In genomic region chr12:35846905-35847610, GRCm38 (mm10) we compare ENCODE assay signal across 10 mouse cellular contexts.
A peak's percentile ranks its signal among the peaks of the same experiment; 100 is the strongest.
DNase-seq lines count a peak whose midpoint lies in the region; ATAC-seq and TF ChIP-seq lines count a peak whose summit lies in the region.
"Had no signal": no experiment of that assay in that cellular context is flagged by ENCODE, and none has a peak within 500 bp of the region (broad histone marks: within the 10 kb centered on the region; RNA-seq: fewer than 3 reads in every experiment).

No protein-coding gene starts in this region.

- DNase-seq in hindbrain, postnatal 0 days (ENCODE audit: low spot score) = peak; percentile 74
- peak; percentile 64 for DNase-seq in adipocyte (ENCODE audit: low spot score)
- peak; percentile 23 to 56 for DNase-seq in left cerebral cortex, postnatal 14 days (ENCODE audit: low spot score in 2 of 2)
- no peak for DNase-seq in spleen, postnatal 10 days (ENCODE audit: low spot score in 2 of 2)
- DNase-seq in cerebellum, adult 9-11 months = no peak
- DNase-seq in c-Kit-positive CD71-positive TER-119-positive erythroid progenitor cells, embryonic 14.5 days (ENCODE audit: low spot score) = no peak

- H3K27ac ChIP-seq in hindbrain, postnatal 0 days = no peak overlapping the region
- no peak overlapping the region for H3K27ac ChIP-seq in hindbrain, embryonic 13.5 days
- 0 out of 2 replicates have a peak overlapping the region, but pooled peaks have one; percentile 34 for H3K27ac ChIP-seq in heart, embryonic 15.5 days
- H3K27ac ChIP-seq: embryonic facial prominence, embryonic 12.5 days had no signal

- H3K4me2 ChIP-seq in hindbrain, postnatal 0 days (ENCODE audit: low read depth, low read length) = no peak overlapping the region
- no peak overlapping the region for H3K4me2 ChIP-seq in hindbrain, embryonic 13.5 days
- no peak overlapping the region for H3K4me2 ChIP-seq in heart, embryonic 15.5 days
- H3K4me2 ChIP-seq: embryonic facial prominence, embryonic 12.5 days had no signal

- no peaks in the 10 kb centered on the region for H3K4me1 ChIP-seq in hindbrain, postnatal 0 days (ENCODE audit: insufficient read depth, low read length)
- no peaks in the 10 kb centered on the region for H3K4me1 ChIP-seq in hindbrain, embryonic 13.5 days (replicated peaks)
- no peaks in the 10 kb centered on the region for H3K4me1 ChIP-seq in heart, embryonic 15.5 days (replicated peaks)
- H3K4me1 ChIP-seq: embryonic facial prominence, embryonic 12.5 days had no signal

- H3K36me3 ChIP-seq in hindbrain, postnatal 0 days (ENCODE audit: insufficient read depth, low read length) = no peaks in the 10 kb centered on the region
- no peaks in the 10 kb centered on the region for H3K36me3 ChIP-seq in hindbrain, embryonic 13.5 days
- H3K36me3 ChIP-seq in heart, embryonic 15.5 days = no peaks in the 10 kb centered on the region
- H3K36me3 ChIP-seq: embryonic facial prominence, embryonic 12.5 days had no signal

- H3K27me3 ChIP-seq in hindbrain, postnatal 0 days (ENCODE audit: insufficient read depth, low read length) = no peaks in the 10 kb centered on the region
- H3K27me3 ChIP-seq in hindbrain, embryonic 13.5 days = no peaks in the 10 kb centered on the region
- H3K27me3 ChIP-seq in heart, embryonic 15.5 days = no peaks in the 10 kb centered on the region
- H3K27me3 ChIP-seq: embryonic facial prominence, embryonic 12.5 days; Patski had no signal

- H3K4me3 ChIP-seq in hindbrain, postnatal 0 days (ENCODE audit: low read length) = no peak overlapping the region
- no peak overlapping the region for H3K4me3 ChIP-seq in hindbrain, embryonic 13.5 days
- no peak overlapping the region for H3K4me3 ChIP-seq in heart, embryonic 15.5 days
- H3K4me3 ChIP-seq: embryonic facial prominence, embryonic 12.5 days had no signal

- no peak overlapping the region for H3K9ac ChIP-seq in hindbrain, postnatal 0 days (replicated peaks; ENCODE audit: low read length)
- no peak overlapping the region for H3K9ac ChIP-seq in hindbrain, embryonic 13.5 days
- no peak overlapping the region for H3K9ac ChIP-seq in heart, embryonic 15.5 days
- H3K9ac ChIP-seq: embryonic facial prominence, embryonic 12.5 days had no signal

- TF ChIP-seq CTCF in hindbrain, postnatal 0 days (IDR thresholded peaks at IDR 0.05; ENCODE audit: low read depth) = no peak

- no peaks in the 10 kb centered on the region for H3K9me3 ChIP-seq in hindbrain, postnatal 0 days (ENCODE audit: low read length)
- H3K9me3 ChIP-seq in hindbrain, embryonic 13.5 days = no peaks in the 10 kb centered on the region
- no peaks in the 10 kb centered on the region for H3K9me3 ChIP-seq in heart, embryonic 15.5 days (replicated peaks)
- H3K9me3 ChIP-seq: embryonic facial prominence, embryonic 12.5 days had no signal

- 42% methylated on average over 5 of the region's 5 CpGs for WGBS in hindbrain, postnatal 0 days
- WGBS in hindbrain, embryonic 13.5 days = 84% methylated on average over 5 of the region's 5 CpGs
- WGBS in heart, embryonic 15.5 days = 45% methylated on average over 5 of the region's 5 CpGs

- ATAC-seq in hindbrain, postnatal 0 days = peak; percentile 55
- ATAC-seq in hindbrain, embryonic 13.5 days (ENCODE audit: low FRiP score) = no peak
- ATAC-seq in heart, embryonic 15.5 days (replicated peaks; ENCODE audit: insufficient number of reproducible peaks, insufficient read depth, low FRiP score, low read depth) = 0 out of 2 replicates have a peak, but pooled peaks have one; percentile 27
- ATAC-seq: Patski had no signal

- intact Hi-C loops in left cerebral cortex, postnatal 14 days (cut with DNase I) = no loop called here

Comparison
In these comparisons a context has a peak if more than half of its experiments do, and no peak if none do; other contexts are left out.
1. DNase-seq: peak in hindbrain, postnatal 0 days (single experiment), adipocyte (single experiment) and left cerebral cortex, postnatal 14 days (2 of 2); none in spleen, postnatal 10 days (0 of 2), cerebellum, adult 9-11 months (single experiment) and c-Kit-positive CD71-positive TER-119-positive erythroid progenitor cells, embryonic 14.5 days (single experiment).